Mouse (Mus musculus) lung, postnatal 0 days (tissue): ENCODE data around the gene H2-T24. TPM values are rescaled to one million over a fixed set of nuclear protein-coding genes. Genes with fewer than 3 reads are reported as not detected.
"Not testable (repeated sequence)": the region's sequence is repeated elsewhere in the genome, so short reads cannot be mapped to it uniquely, and the experiment has no call there.

Source experiments
- ATAC-seq: fragments of 200-750 bp; cut with Nextera tagmentation; 2 replicates; pipeline ENCODE4 v1.8.0; 2017; ENCODE audit warnings: moderate library complexity
- DNase-seq: peaks from one replicate; pipeline ENCODE4 v3.0.0-alpha.2; 2016; ENCODE audit warnings: low spot score
- H3K27ac ChIP-seq: fragments of 300-500 bp; sonication (generic); 2 replicates; pipeline ENCODE4 v1.5.1; 2014; ENCODE audit warnings: antibody characterized with exemption, mild to moderate bottlenecking, low read length, mixed read lengths
- H3K27me3 ChIP-seq: fragments of 300-500 bp; sonication (generic); replicated peaks from 2 replicates; pipeline ENCODE4 v1.6.1; 2014; ENCODE audit warnings: low read length, mixed read lengths; ENCODE audit not compliant: insufficient read depth
- H3K36me3 ChIP-seq: fragments of 300-500 bp; sonication (generic); 2 replicates; pipeline ENCODE4 v1.6.1; 2014; ENCODE audit warnings: low read length, mixed read lengths; ENCODE audit not compliant: insufficient read depth
- H3K4me1 ChIP-seq: fragments of 300-500 bp; sonication (generic); 2 replicates; pipeline ENCODE4 v1.6.1; 2014; ENCODE audit warnings: antibody characterized with exemption, low read depth, low read length, mixed read lengths; ENCODE audit not compliant: insufficient read depth
- H3K4me2 ChIP-seq: fragments of 300-500 bp; sonication (generic); replicated peaks from 2 replicates; pipeline ENCODE4 v1.6.1; 2014; ENCODE audit warnings: low read depth, mild to moderate bottlenecking, low read length, moderate library complexity, mixed read lengths
- H3K4me3 ChIP-seq: fragments of 300-500 bp; sonication (generic); 2 replicates; pipeline ENCODE4 v1.5.1; 2014; ENCODE audit warnings: low read depth, low read length
- H3K9ac ChIP-seq: fragments of 300-500 bp; sonication (generic); replicated peaks from 2 replicates; pipeline ENCODE4 v1.6.1; 2014; ENCODE audit warnings: low read depth, mild to moderate bottlenecking
- H3K9me3 ChIP-seq: fragments of 300-500 bp; sonication (generic); 2 replicates; pipeline ENCODE4 v1.6.1; 2016; ENCODE audit warnings: low read length, mixed read lengths
- CTCF ChIP-seq: IDR thresholded peaks from 2 replicates; pipeline ENCODE4 v1.5.1; 2016; ENCODE audit warnings: antibody characterized with exemption, mild to moderate bottlenecking
- EP300 ChIP-seq: IDR thresholded peaks from 2 replicates; pipeline ENCODE4 v1.6.1; 2016; ENCODE audit warnings: antibody characterized with exemption, mild to moderate bottlenecking, control low read depth
- WGBS: fragments of 180-500 bp; shearing (Covaris S2); extraction: QIAGEN DNeasy Blood & Tissue Kit; methylation state at CpG from one replicate; pipeline ENCODE4 v1.1.7; 2014; 5-methylcytosine and 5-hydroxymethylcytosine counted together
- polyA plus RNA-seq: library from polyadenylated mRNA; unstranded; fragments of >200 nt; fragmentation: Nextera tagmentation; extraction: Ambion mirVana; gene quantifications from 2 replicates; pipeline ENCODE4 v1.2.1, GENCODE M21; 2015

The H2-T24 gene
- 2.7 and 3.7 TPM in 2 replicates for polyA plus RNA-seq

- no peak within 1 kb of the TSS for H3K9ac ChIP-seq
Measured at GRCm38 (mm10) chr17:36020191-36021073, at the start of gene H2-T24. Gene H2-T24, minus strand, starts transcription at chr17:36020560.

GRCm38 (mm10) chr17:36060829-36061228 lies 40.5 kb upstream of the H2-T24 start:
- peak; percentile 87 for DNase-seq
- no peaks in the 10 kb centered on the region for H3K27me3 ChIP-seq
- TF ChIP-seq CTCF (peak; percentile 77), EP300 (no peak)
- H3K27ac ChIP-seq = no peak overlapping the region
- no peaks in the 10 kb centered on the region for H3K36me3 ChIP-seq
- no peaks in the 10 kb centered on the region for H3K9me3 ChIP-seq
- H3K4me1 ChIP-seq = no peaks in the 10 kb centered on the region
- no peak overlapping the region for H3K4me2 ChIP-seq
- H3K9ac ChIP-seq = no peak overlapping the region
- H3K4me3 ChIP-seq = no peak overlapping the region
- 29% methylated on average over 2 of the region's 2 CpGs for WGBS
- peak; percentile 47; the same call in 1 of the 2 replicates for ATAC-seq

More at GRCm38 (mm10) chr17:36020191-36021073, at the start of gene H2-T24:
- H3K4me1 ChIP-seq = peaks cover 6% of the 10 kb centered on the region; the same call in 1 of the 2 replicates
- TF ChIP-seq CTCF (peak; percentile 59), EP300 (peak; percentile 72)
- 23% methylated on average over 15 of the region's 15 CpGs for WGBS
- no peaks in the 10 kb centered on the region for H3K27me3 ChIP-seq
- peak within 1 kb of the TSS; percentile 75 for H3K27ac ChIP-seq
- H3K9me3 ChIP-seq = no peaks in the 10 kb centered on the region
- H3K4me3 ChIP-seq = peak within 1 kb of the TSS; percentile 23
- peak within 1 kb of the TSS; percentile 49 for H3K4me2 ChIP-seq
- DNase-seq (peak; percentile 88), ATAC-seq (peak; percentile 82)
- H3K36me3 ChIP-seq = no peaks in the 10 kb centered on the region

GRCm38 (mm10) chr17:36058362-36058761 lies 38.0 kb upstream of the H2-T24 start, which contains the start of gene Gm11127:
Gene Gm11127, minus strand, starts transcription at chr17:36058371.
- not testable (repeated sequence) for H3K4me1 ChIP-seq, H3K9ac ChIP-seq, H3K4me3 ChIP-seq, DNase-seq, H3K4me2 ChIP-seq, H3K36me3 ChIP-seq, H3K27ac ChIP-seq, H3K27me3 ChIP-seq, ATAC-seq, H3K9me3 ChIP-seq
- WGBS = 45% methylated on average over 1 of the region's 1 CpGs

- not testable (repeated sequence) for H3K27me3 ChIP-seq, H3K4me1 ChIP-seq, H3K4me3 ChIP-seq, H3K27ac ChIP-seq, ATAC-seq, H3K36me3 ChIP-seq, H3K9ac ChIP-seq, H3K9me3 ChIP-seq, H3K4me2 ChIP-seq, DNase-seq
- WGBS = 89% methylated on average over 22 of the region's 25 CpGs
Measured at GRCm38 (mm10) chr17:36057927-36058326, 37.6 kb upstream of the H2-T24 start.

- Histone ChIP-seq H3K27ac (peak overlapping the region; percentile 62; the same call in 1 of the 2 replicates), H3K4me1 (peaks cover 5% of the 10 kb centered on the region; the same call in 1 of the 2 replicates), H3K36me3 (no peaks in the 10 kb centered on the region), H3K9me3 (no peaks in the 10 kb centered on the region), H3K4me2 (peak overlapping the region; percentile 58), H3K27me3 (no peaks in the 10 kb centered on the region), H3K4me3 (peak overlapping the region; percentile 37), H3K9ac (no peak overlapping the region; the same call in 1 of the 2 replicates)
- 76% methylated on average over 3 of the region's 3 CpGs for WGBS
- ATAC-seq (no peak), DNase-seq (no peak)
- TF ChIP-seq CTCF = no peak
- TF ChIP-seq EP300 = 0 out of 2 replicates have a peak, but pooled peaks have one; percentile 0
Measured at GRCm38 (mm10) chr17:36043286-36043685, 22.9 kb upstream of the H2-T24 start.

- TF ChIP-seq EP300 = 0 out of 2 replicates have a peak, but pooled peaks have one; percentile 25
- peak; percentile 98 for DNase-seq
- peak; percentile 97 for ATAC-seq
- H3K36me3 ChIP-seq, H3K27me3 ChIP-seq, H3K9me3 ChIP-seq, H3K4me1 ChIP-seq: not testable (repeated sequence)
- Histone ChIP-seq H3K4me2 (peak within 1 kb of the TSS; percentile 58), H3K27ac (peak within 1 kb of the TSS; percentile 62; the same call in 1 of the 2 replicates), H3K4me3 (peak within 1 kb of the TSS; percentile 37), H3K9ac (peak within 1 kb of the TSS; percentile 29)
- WGBS = 1% methylated on average over 12 of the region's 12 CpGs
Measured at GRCm38 (mm10) chr17:36042610-36043169, 22.3 kb upstream of the H2-T24 start, which contains the start of the genes H2-T22 and Gm6034. Gene H2-T22, minus strand, starts transcription at chr17:36042747. Gene Gm6034, plus strand, starts transcription at chr17:36042961.

GRCm38 (mm10) chr17:36042055-36042454 lies 21.7 kb upstream of the H2-T24 start:
- peak; percentile 21 for DNase-seq

GRCm38 (mm10) chr17:36040604-36041003 lies 20.2 kb upstream of the H2-T24 start:
- not testable (repeated sequence) for H3K9me3 ChIP-seq, H3K4me2 ChIP-seq, H3K4me3 ChIP-seq, H3K27me3 ChIP-seq, ATAC-seq, H3K9ac ChIP-seq, DNase-seq, H3K36me3 ChIP-seq, H3K4me1 ChIP-seq, H3K27ac ChIP-seq
- WGBS = 83% methylated on average over 2 of the region's 2 CpGs

More at GRCm38 (mm10) chr17:36042055-36042454, 21.7 kb upstream of the H2-T24 start:
- peak overlapping the region; percentile 35 for H3K4me3 ChIP-seq
- not testable (repeated sequence) for H3K4me1 ChIP-seq, H3K27me3 ChIP-seq, H3K36me3 ChIP-seq, H3K9me3 ChIP-seq, H3K27ac ChIP-seq
- peak; percentile 73 for ATAC-seq
- H3K9ac ChIP-seq = peak overlapping the region; percentile 29; the same call in 1 of the 2 replicates
- WGBS = 0% methylated on average over 14 of the region's 19 CpGs
- peak overlapping the region; percentile 58 for H3K4me2 ChIP-seq
